Mouse (Mus musculus) cerebellum, adult 8-10 months (tissue): ENCODE measurements around the gene 1700016D06Rik.
"Not testable (repeated sequence)": the region's sequence is repeated elsewhere in the genome, so short reads cannot be mapped to it uniquely, and the experiment has no call there.

ENCODE experiments used
- DNase-seq: peaks from one replicate; pipeline ENCODE4 v3.0.0; 2022

The 1700016D06Rik gene

DNA sequence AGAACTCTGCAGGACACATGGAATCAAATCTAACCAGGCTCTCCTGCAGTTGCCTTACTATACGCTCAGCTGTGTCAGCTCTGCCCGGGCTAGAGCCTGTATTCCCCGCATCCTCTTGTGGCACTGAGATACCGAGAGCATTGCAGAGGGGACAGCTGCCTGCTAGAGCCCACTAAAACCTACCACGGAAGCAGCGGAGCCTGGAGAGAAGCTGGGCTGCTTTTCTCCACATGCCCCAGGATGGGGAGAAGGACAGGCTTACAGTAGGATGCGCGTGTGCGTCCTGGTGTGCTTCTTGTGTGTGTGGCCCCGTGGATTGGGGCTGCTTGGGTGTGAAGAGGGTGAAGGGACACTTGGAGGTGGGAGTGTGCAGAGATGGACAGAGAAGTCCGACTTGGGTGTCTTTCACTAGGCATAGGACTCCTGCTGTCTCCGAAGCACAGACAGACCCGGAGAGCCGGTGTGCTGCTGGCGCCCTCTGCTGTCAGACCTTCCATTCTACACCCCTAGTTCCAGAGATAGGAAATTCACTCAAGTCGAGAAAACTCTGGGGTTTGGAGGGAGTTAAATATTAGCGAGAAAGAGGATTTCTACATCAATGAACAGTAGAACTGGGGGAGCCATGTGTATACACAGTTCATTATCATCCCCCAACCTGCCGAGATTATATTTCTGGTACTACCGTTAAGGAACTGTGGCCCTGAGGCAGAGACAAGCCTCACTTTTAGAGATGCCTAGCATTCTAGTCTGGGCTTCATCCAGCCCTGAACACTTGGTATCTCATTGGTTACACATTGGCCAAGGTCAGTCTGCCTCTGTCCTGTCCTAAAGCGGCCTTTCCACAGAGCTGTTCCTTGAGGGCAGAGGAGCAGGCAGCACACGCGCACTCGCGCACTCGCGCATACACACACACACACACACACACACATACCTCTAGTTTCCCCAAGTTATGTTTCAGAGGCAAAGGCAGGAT lies 517 bp downstream of the 1700016D06Rik start:
- DNase-seq = peak; percentile 80

DNA sequence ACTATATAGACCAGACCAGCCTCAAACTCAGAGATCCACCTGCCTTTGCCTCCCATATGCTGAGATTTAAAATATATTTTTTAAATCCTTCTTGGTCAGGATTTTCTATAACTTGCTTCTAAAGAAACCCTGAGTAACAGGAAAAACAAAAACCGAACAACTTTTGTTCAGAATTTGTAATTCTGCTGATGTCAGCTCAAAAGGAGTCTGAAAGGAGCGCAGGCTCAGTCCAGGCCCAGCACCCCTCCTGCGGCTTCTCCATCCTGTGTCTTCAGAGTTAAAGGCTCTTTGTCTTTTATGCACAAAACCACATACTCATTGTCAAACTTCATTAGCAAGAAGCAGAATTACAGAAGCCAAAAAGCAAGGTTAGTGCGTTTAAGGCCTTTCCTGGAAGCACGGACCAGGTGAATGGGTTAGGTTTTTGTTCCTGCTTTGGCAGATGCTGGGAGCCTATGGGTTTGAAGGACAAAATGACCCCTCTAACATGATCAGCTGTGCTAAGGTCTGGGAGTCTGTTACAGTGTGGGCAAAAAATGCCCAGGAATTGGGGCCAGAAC lies 1.3 kb downstream of the 1700016D06Rik start:
- DNase-seq = no peak

DNA sequence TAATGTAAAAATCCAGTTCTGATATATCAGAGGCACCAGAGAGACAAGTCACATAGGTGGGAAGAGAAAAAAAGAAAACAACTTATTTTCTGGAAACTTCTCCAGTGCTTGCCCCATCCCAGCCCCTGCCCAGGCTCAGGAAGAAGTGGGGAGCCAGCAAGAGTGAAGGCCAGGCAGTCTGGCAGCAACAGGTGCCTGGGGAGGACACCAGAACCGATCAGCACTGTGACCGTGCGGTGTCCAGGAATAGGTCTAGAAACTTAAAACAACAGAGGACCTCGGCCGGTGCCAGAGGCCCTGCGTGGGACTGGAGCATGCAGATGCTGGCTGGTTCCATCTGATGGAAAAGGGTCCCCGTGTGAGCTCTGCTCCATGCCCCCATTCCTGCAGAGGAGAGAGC lies 3.4 kb downstream of the 1700016D06Rik start:
- DNase-seq = no peak

DNA sequence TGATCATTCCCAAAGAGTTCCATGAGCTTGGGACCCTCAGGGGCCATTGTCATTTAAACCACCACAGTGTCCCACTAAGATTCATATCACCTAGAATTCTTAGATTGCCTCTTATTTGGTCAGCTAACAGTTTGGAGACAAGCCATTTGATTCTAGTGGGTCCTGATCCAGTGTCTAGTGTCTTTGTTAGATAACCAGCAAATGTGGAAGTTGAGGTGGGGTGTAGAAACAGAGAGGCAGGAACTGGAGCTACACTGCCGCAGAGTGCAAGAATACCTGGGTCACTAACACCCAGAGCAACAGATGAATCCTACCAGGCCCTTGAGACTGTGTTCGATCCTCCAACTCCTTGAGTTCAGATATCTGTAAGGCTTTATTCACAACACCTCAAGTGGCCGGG lies 4.7 kb downstream of the 1700016D06Rik start:
- DNase-seq = no peak

DNA sequence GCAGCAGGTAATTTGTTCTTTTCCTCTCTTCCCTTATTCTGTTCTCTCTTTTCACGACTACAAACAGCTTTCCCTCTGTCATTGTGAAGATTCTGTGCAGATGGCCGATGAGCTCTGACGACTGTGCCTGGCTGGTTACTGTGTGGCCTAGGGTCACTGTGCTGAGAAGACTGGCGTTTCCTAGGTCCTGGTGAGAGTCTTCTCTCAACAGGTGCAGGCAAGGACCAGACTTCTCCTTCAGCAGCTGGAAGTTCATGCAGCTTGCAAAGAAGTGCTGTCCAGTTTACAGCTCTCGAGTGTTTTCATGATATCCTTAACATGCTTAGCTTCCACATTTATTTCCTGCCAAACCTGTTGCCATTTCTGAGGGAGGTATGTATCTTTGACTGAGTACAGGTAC lies 6.9 kb downstream of the 1700016D06Rik start:
- DNase-seq = no peak

DNA sequence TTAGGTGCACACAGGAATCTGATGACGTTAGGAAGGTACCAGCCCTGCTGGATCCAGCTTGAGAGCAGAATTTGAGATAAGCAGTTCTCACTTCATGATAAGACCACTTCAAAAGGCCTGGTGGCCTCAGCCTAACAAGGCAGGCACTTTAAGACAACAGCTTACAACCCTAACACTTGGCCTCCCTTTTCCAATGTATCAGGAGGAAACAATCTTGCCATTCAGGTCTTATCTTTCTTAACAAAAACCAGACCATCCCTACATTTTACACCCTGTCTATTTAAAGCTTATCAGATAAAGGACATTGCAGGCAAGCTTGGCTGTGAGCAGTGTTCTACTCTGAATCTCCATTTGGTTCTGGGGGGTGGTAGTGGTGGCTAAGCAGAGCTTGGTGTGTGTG lies 8.4 kb downstream of the 1700016D06Rik start:
- no peak for DNase-seq

DNA sequence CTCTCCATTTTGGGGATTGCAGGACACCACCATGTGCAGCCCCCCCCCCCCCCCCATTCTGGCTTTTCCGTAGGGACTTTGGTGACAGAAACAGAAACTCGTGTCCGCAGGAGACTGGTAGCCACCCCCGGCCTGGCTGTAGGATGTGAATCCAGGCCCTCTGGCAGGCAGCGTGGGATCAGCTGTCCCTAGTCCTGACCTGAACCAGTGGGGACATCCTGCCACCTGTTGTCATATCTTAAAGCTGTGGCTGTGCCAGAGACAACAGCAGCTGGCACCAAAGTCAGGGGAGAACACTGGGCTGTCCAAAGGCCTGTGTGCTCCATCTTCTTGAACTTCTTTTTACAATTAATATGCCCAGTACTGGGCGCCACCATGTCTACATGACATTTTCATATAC lies 9.1 kb downstream of the 1700016D06Rik start:
- no peak for DNase-seq

DNA sequence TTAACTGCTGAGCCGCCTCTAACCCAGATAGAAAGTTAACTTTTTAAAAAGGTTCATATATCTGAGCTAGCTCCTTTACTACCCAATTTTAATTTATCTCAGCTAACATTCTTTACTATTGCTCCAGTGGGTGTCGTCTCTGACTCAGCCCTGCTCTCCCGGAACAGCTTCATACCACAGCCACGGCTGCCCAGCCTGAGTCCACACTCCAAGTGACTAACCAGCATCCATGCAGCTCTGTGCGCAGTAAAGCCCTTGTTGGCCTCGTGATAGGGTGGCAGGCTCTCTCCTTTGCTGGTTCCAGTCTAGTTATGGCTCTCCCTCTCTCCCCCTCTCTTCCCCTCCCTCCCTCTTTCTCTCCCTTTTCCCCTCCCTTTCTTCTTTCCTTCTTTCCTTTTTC lies 9.6 kb downstream of the 1700016D06Rik start:
- DNase-seq = no peak

DNA sequence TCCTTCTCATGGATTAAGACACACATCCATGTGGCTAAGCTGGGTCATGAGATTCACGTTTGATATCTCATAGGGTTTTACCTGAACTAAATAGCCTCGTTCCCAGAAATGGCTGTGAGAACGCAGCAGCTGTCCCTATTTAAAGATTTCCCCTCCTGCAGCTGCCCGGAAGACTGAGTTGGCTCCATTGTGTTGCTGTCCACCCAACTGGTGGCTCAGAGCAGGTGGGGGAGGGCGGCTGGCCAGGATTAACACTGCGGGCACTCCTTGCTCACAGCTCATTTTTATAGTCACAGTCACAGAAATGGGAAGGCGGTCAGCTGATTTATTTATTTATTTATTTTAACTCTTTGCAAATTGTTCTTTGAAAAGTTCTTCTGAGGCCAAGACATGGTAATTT lies 10.9 kb downstream of the 1700016D06Rik start:
- DNase-seq = no peak

DNA sequence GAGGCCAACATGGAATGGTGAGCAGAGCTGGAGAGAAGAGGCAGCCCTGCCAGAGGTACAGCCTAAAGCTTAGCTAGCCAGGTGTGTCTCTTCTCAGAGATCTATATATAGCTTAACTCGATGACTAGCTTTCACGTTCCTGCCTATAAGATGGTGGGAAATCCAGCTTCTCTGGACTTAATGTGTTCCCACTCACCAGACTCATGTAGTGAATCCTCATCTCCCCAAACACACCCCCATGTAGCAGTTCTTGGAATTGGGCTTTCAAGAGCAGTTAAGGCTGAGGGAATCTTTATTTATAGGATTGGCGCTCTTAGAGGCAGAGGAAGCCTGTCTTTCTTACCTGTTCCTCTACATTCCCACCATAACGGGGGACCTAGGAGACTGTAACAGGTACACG lies 13.6 kb downstream of the 1700016D06Rik start:
- DNase-seq = no peak

DNA sequence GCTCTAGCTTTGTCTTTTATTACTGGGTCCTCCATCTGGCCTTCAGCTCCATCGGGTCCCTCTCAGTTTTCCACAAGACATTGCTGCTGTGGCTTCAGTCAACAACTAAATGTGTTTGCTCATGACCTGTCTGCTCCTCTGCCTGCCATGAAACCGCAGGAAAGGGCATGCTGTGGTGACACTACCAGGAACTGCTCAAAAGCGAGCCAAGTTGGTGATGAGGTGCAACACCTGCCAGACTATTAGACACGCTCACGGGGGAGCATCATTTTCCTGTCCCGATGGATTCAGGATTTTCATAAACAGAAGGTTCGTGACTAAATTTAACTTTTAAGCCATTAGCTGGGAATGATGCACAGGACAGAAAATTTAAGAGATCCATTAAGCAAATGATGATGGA lies 16.3 kb downstream of the 1700016D06Rik start:
- no peak for DNase-seq

DNA sequence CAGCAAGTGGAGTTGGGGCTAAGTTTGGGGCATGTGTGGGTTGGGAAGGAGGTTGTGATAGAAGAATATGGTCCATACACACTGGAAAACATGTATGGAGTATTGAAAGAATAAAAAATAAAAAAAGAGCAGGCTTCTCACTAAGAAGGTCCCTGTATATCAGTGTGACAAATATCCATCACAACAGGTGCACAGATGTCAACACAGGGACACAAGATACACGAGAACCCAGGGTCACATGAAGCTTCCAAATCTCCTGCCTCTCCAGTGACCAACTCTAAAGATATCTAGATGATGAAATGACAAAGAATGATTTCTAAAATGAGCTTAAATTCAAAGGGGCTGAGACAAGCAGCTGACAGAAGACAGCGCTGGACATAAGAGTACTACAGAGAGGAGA lies 32.6 kb downstream of the 1700016D06Rik start:
- no peak for DNase-seq

DNA sequence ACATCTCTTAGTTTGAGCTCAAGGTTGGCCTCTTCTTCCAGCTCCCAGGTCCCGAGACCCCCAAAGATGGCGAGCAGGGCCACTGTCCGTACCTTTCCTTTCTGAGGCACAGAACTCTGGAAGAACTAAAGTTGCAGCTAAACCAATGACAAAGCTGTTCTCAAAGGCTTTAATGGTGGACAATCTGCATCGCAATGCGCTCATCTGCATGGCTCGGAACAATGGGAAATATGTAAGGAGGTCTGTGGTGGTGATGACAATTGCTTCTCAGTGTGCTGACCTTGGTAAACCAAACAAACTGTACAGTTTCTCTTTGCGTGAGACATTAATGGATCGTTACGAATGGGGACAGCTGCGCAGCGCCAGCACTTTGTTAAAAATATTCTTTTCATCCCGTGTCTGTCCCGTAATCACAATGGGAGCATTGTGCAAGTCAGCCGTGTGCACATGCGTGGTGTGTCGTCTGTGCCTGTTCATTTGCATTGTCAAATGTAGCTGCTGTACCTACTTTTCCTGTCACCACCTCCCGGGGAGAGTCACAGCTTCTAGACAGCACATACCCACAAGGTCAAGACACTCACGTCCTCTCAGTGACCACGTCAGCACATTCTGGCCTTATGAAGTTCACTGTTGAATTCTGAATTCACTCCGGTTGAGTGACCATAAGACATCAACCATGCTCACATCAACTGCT lies 34.7 kb downstream of the 1700016D06Rik start:
- DNase-seq = not testable (repeated sequence)

DNA sequence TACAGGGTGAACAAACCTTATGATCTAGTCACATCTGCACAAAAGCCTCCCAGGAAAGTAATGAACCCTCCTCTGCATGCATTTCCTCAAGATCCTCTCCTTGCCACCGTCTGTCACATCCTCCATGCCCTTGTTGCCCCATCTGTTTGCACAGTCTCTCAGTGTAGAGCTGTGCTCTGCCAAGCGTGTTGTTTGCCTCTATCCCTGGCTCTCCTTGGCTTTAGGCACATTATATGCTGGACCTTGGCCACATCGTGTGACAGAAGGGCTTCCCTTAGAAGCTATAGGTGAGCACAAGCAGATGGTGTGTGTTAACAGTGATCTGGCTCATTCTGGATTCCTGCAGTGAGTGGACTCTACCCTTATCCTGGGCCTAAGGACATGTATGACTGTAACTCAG lies 38.9 kb downstream of the 1700016D06Rik start:
- peak; percentile 36 for DNase-seq

DNA sequence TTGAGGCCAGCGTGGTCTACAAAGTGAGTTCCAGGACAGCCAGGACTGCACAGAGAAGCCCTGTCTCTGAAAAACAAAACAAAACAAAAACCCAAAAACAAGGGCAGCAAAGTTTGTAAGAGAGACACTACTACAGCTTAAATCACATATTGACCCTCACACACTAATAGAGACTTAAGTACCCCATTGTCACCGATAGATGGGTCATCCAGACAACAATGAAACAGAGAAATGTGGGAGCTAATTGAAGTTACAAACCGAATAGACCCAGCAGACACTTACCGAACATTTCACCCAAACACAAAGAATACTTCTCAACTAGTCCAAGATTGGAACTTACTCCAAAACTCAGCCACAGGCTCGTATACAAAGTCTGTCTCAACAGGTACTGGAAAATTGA lies 50.8 kb downstream of the 1700016D06Rik start:
- no peak for DNase-seq

DNA sequence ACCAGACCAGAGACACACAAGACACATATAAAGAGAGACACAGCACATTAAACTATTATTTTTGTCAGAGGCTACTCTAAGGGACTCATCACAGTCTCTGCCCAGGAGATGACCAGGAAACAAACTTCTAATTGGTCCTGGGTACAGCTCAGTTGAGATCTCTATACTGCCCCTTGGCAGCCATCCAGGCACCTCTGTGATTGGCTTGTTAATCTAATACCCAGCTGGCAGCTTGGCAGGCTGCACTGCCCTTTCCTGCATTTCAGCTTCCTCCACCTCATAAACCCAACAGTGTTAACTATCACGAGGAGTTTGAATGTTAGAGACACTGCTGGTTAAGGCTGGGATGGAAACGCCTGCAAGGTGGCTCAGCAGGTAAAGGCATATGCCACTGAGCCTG lies 57.7 kb downstream of the 1700016D06Rik start:
- no peak for DNase-seq

DNA sequence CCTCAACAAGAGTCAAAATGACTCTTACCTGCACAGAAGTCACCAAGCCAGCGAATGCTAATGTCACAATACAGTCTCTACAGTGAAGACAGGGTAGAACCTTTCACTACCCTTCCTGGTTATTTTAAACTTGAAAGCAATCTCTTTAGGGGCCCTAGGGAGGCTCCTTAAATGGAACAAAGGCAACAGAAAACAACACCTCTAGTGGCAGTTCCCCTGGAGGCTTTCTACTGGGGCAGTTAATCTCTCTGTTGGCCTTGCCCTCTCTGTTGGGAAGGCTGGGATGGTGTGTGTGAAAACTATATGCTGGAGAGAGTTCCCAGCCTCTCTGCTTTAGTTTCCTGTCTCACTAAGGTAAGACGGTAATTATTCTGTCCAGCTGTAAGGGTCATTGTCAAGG lies 60.3 kb downstream of the 1700016D06Rik start:
- no peak for DNase-seq

DNA sequence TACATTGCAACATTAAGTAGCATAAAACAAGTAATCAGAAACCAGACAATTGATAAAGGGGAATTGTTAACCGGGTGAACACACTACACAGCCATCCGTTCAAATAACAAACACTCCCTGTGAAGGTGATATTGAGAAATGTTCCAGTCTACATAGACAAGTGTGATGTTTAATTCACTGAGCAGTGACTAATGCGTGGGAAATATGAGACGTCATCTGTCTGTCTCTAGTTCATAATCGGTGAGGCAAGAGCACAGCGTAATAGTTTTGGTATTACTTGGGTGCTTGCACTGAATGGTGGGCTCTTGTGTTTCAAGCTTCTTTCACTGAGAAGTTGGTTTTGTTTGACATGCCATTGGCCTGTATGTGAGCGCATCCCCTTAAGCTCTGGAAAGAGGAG lies 63.3 kb downstream of the 1700016D06Rik start:
- DNase-seq = no peak

DNA sequence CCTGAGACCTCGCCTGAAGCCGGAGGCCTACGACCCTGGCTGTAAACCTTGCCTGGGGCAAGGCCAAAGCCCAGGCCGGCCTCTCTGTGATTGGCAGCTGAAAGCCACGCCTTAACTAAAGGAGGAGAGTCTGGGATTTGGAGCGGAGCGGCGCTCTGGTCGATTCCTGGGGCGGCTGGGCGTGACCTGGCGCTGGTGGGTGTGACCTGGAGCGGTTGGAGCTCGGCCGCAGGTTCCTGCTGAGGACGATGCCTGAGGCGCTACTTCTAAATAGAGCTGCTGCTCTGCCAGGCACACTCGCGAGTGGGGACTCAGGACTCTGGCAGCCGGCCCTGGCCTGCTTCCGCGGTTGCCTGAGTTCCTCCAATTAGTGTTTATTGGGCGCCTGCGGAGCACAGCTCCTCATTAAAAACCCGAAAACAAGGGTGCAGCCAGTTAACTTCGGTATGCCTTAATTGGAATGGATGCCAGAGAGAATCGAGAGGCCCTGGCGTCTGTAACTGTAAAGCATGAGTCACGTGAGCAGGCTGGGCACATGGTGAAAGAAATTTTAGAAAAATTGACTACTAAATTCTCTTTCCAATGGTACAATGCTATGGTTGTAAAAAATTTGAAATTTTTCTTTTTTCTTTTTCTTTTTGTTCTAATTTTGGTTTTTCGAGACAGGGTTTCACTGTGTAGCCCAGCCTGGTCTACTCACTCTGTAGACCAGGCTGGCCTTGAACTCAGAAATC lies 64.4 kb downstream of the 1700016D06Rik start:
- DNase-seq = peak; percentile 77

DNA sequence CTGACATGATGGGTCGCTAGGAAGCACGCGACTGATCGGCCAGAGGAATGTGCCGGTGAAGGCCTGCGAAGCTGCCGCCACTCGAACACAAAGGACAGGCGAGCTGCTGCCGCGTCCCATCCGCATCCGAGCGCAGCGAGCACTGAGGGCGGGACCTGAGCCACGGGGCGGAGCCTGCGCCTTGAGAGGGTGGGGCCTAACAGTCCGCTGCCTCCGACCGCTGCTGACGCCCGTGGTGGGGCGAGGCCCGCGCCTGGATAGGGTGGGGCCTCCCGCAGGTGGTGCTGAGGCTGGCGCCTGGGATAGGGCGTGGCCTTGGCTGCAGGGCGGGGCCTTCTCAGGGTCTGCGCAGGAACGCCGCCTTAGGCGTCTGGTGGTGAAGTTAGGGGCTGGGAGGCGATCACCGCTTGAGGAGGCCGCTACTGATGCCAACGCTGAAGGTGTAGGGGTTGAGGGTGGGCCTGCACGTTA lies 65.2 kb downstream of the 1700016D06Rik start, which contains the start of gene Ankrd10:
TSS of gene Ankrd10 (minus strand) at position 147 of the 471 bp plus-strand sequence.
- DNase-seq = peak; percentile 95

DNA sequence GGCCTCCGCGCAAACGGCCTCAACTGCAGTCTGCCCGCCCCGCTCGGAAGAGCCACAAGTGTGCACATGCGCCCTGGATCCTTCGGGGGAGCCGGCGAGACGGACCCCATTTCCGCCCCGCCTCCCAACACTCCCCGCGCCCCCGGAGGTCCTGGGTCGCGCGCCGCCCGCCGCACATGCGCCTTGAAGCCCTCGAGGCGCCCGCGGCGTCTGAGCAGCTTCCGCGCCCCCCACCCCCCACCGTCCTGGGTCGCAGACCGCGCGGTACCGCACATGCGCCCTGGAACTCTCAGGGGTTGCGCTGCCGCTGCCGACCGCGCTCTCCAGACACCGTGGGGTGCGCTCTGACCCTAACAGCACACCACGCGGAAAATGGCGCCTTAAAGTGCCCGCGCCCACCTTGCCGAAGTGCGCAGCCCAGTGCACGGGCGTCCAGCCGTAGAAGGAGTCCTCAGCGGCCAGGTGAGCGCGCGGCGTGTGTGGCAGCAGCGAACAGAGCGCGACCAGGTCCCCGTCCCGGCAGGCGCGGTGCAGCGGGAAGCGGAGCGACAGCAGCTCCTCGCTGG lies 65.8 kb downstream of the 1700016D06Rik start:
- peak; percentile 69 for DNase-seq

DNA sequence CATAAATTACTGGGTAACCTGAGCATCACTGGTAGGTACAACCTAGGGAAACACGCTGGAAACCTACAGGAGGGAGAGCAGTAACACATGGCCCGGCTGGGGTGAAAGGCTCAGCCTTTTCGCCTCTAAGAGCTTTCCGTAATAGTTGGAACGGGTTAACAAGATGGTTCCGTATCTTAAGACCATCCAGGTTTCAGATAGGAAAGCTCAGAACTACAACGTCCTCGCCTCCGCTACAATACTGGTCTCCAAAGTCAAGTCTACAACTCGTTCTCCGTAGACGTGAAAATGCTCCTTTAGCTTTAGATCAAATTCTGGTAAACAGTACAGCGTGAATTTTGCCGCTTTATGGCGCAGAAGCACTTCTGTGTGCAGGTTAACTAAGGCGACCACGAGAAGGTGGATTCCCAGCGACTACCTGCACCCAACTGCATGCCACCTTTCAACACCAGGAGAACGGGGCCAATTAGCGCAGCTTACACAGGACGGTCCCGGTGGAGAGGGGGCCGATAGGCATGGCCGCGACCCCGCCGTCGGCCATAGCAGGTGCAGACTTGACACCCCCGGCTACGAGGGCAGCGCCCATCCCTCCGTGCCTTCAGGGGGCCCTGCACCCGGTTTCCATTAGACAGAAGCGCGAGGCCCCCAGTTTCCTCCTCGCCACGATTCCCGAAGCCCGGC lies 66.4 kb downstream of the 1700016D06Rik start:
- DNase-seq = no peak
